ENCODE assay signal across 8 mouse cellular contexts in genomic region chr16:23521092-23521491, GRCm38 (mm10). TPM values are rescaled to one million over a fixed set of nuclear protein-coding genes. Genes with fewer than 3 reads are reported as not detected.
DNase-seq lines count a peak whose midpoint lies in the region; ATAC-seq lines count a peak whose summit lies in the region.

No protein-coding gene starts in this region.

- peak overlapping the region; percentile 54; the same call in 1 of the 2 replicates for H3K4me3 ChIP-seq in heart, embryonic 10.5 days
- no peak overlapping the region for H3K4me3 ChIP-seq in neural tube, embryonic 11.5 days (ENCODE audit: low read depth, low read length)
- no peak overlapping the region for H3K4me3 ChIP-seq in liver, embryonic 11.5 days (ENCODE audit: low read depth, low read length)
- peak overlapping the region; percentile 44 for H3K4me3 ChIP-seq in neural tube, embryonic 15.5 days (replicated peaks)

- H3K4me2 ChIP-seq in neural tube, embryonic 11.5 days (ENCODE audit: low read depth), result 0 out of 2 replicates have a peak overlapping the region, but pooled peaks have one; percentile 12
- H3K4me2 ChIP-seq in liver, embryonic 11.5 days, result peak overlapping the region; percentile 57
- H3K4me2 ChIP-seq in neural tube, embryonic 15.5 days, result peak overlapping the region; percentile 64

- WGBS in heart, embryonic 10.5 days, result 10% methylated on average over 5 of the region's 5 CpGs
- WGBS in neural tube, embryonic 11.5 days, result 11% methylated on average over 5 of the region's 5 CpGs
- 26% methylated on average over 5 of the region's 5 CpGs for WGBS in liver, embryonic 11.5 days
- 7% methylated on average over 5 of the region's 5 CpGs for WGBS in neural tube, embryonic 15.5 days

- H3K36me3 ChIP-seq in heart, embryonic 10.5 days, result no peaks in the 10 kb centered on the region
- H3K36me3 ChIP-seq in neural tube, embryonic 11.5 days (ENCODE audit: control insufficient read depth, insufficient read depth, low read length), result no peaks in the 10 kb centered on the region
- H3K36me3 ChIP-seq in liver, embryonic 11.5 days (ENCODE audit: control insufficient read depth, insufficient read depth, low read length), result no peaks in the 10 kb centered on the region; the same call in 1 of the 2 replicates
- H3K36me3 ChIP-seq in neural tube, embryonic 15.5 days, result no peaks in the 10 kb centered on the region

- H3K27me3 ChIP-seq in heart, embryonic 10.5 days (ENCODE audit: insufficient read depth, poor library complexity, severe bottlenecking), result peaks cover 36% of the 10 kb centered on the region
- no peaks in the 10 kb centered on the region for H3K27me3 ChIP-seq in neural tube, embryonic 11.5 days (ENCODE audit: control insufficient read depth, insufficient read depth, low read length)
- H3K27me3 ChIP-seq in liver, embryonic 11.5 days (replicated peaks; ENCODE audit: control insufficient read depth, insufficient read depth, low read length), result 0 out of 2 replicates have a peak, but pooled peaks cover 2% of the 10 kb centered on the region
- H3K27me3 ChIP-seq in neural tube, embryonic 15.5 days (replicated peaks), result no peaks in the 10 kb centered on the region

- peaks cover 45% of the 10 kb centered on the region for H3K4me1 ChIP-seq in heart, embryonic 10.5 days
- peaks cover 14% of the 10 kb centered on the region for H3K4me1 ChIP-seq in neural tube, embryonic 11.5 days (ENCODE audit: control insufficient read depth, insufficient read depth, low read length)
- peaks cover 7% of the 10 kb centered on the region for H3K4me1 ChIP-seq in liver, embryonic 11.5 days (replicated peaks; ENCODE audit: control insufficient read depth, insufficient read depth, low read length)
- H3K4me1 ChIP-seq in neural tube, embryonic 15.5 days, result peaks cover 65% of the 10 kb centered on the region

- peak overlapping the region; percentile 80 for H3K27ac ChIP-seq in heart, embryonic 10.5 days
- peak overlapping the region; percentile 86; the same call in 1 of the 2 replicates for H3K27ac ChIP-seq in neural tube, embryonic 11.5 days (ENCODE audit: low read depth, low read length)
- H3K27ac ChIP-seq in liver, embryonic 11.5 days (ENCODE audit: low read depth, low read length), result 0 out of 2 replicates have a peak overlapping the region, but pooled peaks have one; percentile 70
- peak overlapping the region; percentile 88 for H3K27ac ChIP-seq in neural tube, embryonic 15.5 days (replicated peaks)

- no peak for DNase-seq in heart, embryonic 10.5 days (ENCODE audit: low spot score)
- DNase-seq in heart, adult 8-10 months (ENCODE audit: low spot score), result no peak
- no peak for DNase-seq in neural tube, embryonic 11.5 days (ENCODE audit: low spot score)
- DNase-seq in neural tube, embryonic 10.5 days (ENCODE audit: extremely low spot score, low spot score), result no peak
- no peak for DNase-seq in liver, embryonic 11.5 days (ENCODE audit: low spot score)
- no peak for DNase-seq in right cerebral cortex, postnatal 14 days
- no peak for DNase-seq in right cerebral cortex, adult 2 months (ENCODE audit: low spot score in 2 of 2)

- ATAC-seq in neural tube, embryonic 11.5 days (ENCODE audit: insufficient read depth, low FRiP score, low TSS enrichment), result peak; percentile 38
- ATAC-seq in liver, embryonic 11.5 days (replicated peaks; ENCODE audit: low FRiP score), result no peak
- ATAC-seq in neural tube, embryonic 15.5 days (ENCODE audit: low FRiP score), result peak; percentile 30; the same call in 1 of the 2 replicates

- no peaks in the 10 kb centered on the region for H3K9me3 ChIP-seq in heart, embryonic 10.5 days
- H3K9me3 ChIP-seq in neural tube, embryonic 11.5 days (ENCODE audit: control insufficient read depth, low read length), result no peaks in the 10 kb centered on the region
- H3K9me3 ChIP-seq in liver, embryonic 11.5 days (ENCODE audit: control insufficient read depth, low read length), result no peaks in the 10 kb centered on the region
- no peaks in the 10 kb centered on the region for H3K9me3 ChIP-seq in neural tube, embryonic 15.5 days (replicated peaks)

- peak overlapping the region; percentile 71 for H3K9ac ChIP-seq in neural tube, embryonic 11.5 days (ENCODE audit: low read length)
- H3K9ac ChIP-seq in liver, embryonic 11.5 days (ENCODE audit: low read depth, low read length), result no peak overlapping the region; the same call in 1 of the 2 replicates
- H3K9ac ChIP-seq in neural tube, embryonic 15.5 days (replicated peaks), result peak overlapping the region; percentile 1; the same call in 1 of the 2 replicates

RNA-seq across cellular contexts. Expression of gene Masp1, which starts 0.5 kb away (rescaled TPM):
- polyA plus RNA-seq in heart, embryonic 10.5 days (2016; fragmentation: Nextera tagmentation; extraction: Ambion mirVana), result 9.9 and 16.7 TPM in 2 replicates
- 10 to 100 TPM; 14.5 to 24.1 (median 18.5) TPM for total RNA-seq in heart, adult 8-10 months (2022)
- polyA plus RNA-seq in neural tube, embryonic 11.5 days (2014; fragmentation: Nextera tagmentation; extraction: Ambion mirVana), result 18.9 and 19.0 TPM in 2 replicates
- 21.6 and 23.1 TPM in 2 replicates for polyA plus RNA-seq in liver, embryonic 11.5 days (2014; fragmentation: Nextera tagmentation; extraction: Ambion mirVana)
- polyA plus RNA-seq in neural tube, embryonic 15.5 days (2015; fragmentation: Nextera tagmentation; extraction: Ambion mirVana), result 23.0 and 25.6 TPM in 2 replicates

RNA-seq across cellular contexts. Expression of gene Rtp4, which starts 1.0 kb away (rescaled TPM):
- polyA plus RNA-seq in heart, embryonic 10.5 days (2016; fragmentation: Nextera tagmentation; extraction: Ambion mirVana), result 1.4 and 1.9 TPM in 2 replicates
- 1 to 10 TPM; 2.3 to 4.4 (median 3.6) TPM for total RNA-seq in heart, adult 8-10 months (2022)
- 1.0 and 1.8 TPM in 2 replicates for polyA plus RNA-seq in neural tube, embryonic 11.5 days (2014; fragmentation: Nextera tagmentation; extraction: Ambion mirVana)
- 4.2 and 4.6 TPM in 2 replicates for polyA plus RNA-seq in liver, embryonic 11.5 days (2014; fragmentation: Nextera tagmentation; extraction: Ambion mirVana)
- 5.2 and 10.5 TPM in 2 replicates for polyA plus RNA-seq in neural tube, embryonic 15.5 days (2015; fragmentation: Nextera tagmentation; extraction: Ambion mirVana)

Comparison
In these comparisons a context has a peak if more than half of its experiments do, and no peak if none do; other contexts are left out.
1. H3K4me3 ChIP-seq: peak in heart, embryonic 10.5 days (single experiment) and neural tube, embryonic 15.5 days (single experiment); none in neural tube, embryonic 11.5 days (single experiment) and liver, embryonic 11.5 days (single experiment).
2. H3K4me2 ChIP-seq: peak in every context shown above with its lines; median percentile 64 in neural tube, embryonic 15.5 days; 57 in liver, embryonic 11.5 days; 12 in neural tube, embryonic 11.5 days.
3. Peak in every context shown above with its lines, with median percentiles within 50 percentile points of each other: H3K27ac ChIP-seq.